Mouse (Mus musculus): Measurements from ENCODE around the gene Wbp4. TPM values are rescaled to one million over a fixed set of nuclear protein-coding genes. Genes with fewer than 3 reads are reported as not detected.

Gene Wbp4
- polyA plus RNA-seq (2021; fragmentation: Nextera tagmentation), result 23.4 and 38.9 TPM in 2 replicates
- long read RNA-seq, experiment 1, transcript Wbp4-201 (10 exons, 3,704 nt), result major isoform, 30 of 47 reads
- long read RNA-seq, experiment 1, partial matches to known transcripts, result 14 of 47 reads
- long read RNA-seq, experiment 1, other reads (novel, unspliced or antisense), result 3 of 47 reads
- long read RNA-seq, experiment 2, partial matches to known transcripts, result 59 of 75 reads
- long read RNA-seq, experiment 2, other reads (novel, unspliced or antisense), result 13 of 75 reads

DNA sequence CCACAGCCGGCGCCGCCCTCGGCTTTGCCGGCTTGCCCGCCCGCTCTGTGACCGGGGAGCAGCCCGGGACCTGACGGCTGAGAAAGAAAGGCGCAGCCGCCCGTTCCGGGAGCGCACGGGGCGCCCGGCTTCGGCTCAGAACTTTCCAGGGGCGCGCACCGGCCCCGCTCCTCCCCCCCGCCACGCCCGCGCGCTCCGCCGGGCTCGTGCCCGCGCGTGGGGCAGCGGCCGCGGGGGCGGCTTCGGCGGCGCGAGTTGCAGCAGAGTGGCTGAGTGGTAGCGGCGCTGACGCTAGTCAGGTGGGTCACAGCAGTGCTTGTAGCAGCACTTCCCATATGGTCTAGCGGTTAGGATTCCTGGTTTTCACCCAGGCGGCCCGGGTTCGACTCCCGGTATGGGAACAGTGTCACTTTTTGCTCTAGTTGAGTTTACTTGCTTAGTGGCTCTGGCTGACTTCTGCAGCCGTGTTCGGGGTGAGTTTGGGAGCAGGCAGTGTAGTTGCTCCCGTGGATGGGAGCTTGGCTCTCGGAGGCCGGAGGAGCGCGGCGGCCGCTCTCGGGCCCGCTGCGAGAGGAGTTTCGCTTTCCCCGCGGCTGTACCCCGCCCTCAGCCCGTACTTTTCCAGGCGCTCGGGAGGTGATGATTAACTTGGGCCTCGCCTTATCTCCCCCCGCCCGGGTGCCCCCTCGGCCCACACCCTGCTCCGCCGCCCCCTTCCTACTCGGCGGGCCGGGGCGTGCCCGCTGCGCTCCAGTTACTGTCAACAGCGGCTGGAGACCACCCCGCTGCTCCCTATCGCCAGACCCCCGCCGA lies at the start of gene Wbp4:
Wbp4 (minus strand) TSS at position 182 of the 813 bp plus-strand sequence.

DNA sequence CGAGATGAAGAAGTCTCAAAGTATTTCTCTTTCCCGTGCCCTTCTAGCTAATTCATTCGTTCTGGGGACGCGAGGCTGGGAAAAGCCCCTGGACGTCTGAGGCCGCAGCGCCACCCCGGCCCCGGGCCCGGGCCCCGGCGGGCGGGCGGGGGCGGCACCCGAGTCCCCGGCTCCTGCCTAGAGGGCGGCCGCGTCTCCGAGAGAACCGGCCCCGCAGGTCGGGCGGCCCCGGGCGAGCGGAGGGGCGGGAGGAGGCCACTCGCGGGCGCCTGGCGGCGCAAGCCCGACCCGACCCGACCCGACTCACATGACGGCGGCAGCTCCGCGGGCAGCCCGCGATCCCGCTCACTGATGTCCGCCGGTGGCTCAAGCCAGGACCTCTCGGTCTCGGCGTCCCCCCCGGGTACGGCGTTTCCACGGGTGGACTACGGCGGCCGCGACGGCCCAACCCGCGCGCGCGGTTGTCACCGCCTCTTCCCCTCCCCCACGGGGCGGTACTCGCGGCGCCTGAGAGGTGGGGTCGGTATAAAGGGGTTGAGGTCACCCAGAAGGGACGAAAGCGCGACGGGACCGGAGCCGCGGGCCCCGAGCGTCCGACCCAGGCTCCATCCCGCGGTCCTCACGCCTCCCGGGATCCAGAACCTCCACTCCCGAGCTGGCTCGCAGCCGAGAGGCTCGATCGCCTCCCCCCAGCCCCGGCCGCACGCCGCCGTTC lies 539 bp downstream of the Wbp4 start, which contains the start of gene Elf1:
Elf1 (plus strand) TSS at position 571 of the 715 bp plus-strand sequence.

DNA sequence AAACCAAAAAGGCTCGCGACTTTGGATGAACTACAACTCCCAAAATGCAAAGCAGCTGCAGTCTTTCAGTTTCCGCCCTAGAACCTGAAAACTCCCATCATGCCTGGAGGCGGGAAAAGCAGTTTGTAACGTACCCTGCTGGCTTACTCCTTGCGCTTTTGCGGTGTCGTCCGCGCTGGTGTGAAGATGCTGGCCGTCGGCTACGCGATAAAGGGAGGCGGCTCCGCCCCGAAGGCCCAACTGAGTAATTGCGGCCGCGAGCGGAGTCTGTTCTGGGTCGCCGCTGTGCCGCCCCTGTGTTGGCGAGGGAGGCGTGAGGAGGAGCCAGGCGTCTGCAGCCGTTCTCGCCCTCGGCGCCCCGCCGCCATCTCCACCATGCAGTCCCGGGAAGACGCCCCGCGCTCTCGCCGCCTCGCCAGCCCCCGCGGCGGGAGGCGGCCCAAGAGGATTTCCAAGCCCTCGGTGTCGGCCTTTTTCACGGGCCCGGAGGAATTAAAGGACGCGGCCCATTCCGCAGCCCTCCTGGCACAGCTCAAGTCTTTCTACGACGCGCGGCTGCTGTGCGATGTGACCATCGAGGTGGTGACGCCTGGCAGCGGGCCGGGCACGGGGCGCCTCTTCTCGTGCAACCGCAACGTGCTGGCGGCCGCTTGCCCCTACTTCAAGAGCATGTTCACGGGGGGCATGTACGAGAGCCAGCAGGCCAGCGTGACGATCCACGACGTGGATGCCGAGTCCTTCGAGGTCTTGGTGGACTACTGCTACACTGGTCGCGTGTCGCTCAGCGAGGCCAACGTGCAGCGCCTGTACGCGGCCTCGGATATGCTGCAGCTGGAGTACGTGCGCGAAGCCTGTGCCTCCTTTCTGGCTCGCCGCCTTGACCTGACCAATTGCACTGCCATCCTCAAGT lies 29.4 kb downstream of the Wbp4 start, which contains the start of gene Kbtbd6:
Kbtbd6 (plus strand) TSS at position 155 of the 910 bp plus-strand sequence.

DNA sequence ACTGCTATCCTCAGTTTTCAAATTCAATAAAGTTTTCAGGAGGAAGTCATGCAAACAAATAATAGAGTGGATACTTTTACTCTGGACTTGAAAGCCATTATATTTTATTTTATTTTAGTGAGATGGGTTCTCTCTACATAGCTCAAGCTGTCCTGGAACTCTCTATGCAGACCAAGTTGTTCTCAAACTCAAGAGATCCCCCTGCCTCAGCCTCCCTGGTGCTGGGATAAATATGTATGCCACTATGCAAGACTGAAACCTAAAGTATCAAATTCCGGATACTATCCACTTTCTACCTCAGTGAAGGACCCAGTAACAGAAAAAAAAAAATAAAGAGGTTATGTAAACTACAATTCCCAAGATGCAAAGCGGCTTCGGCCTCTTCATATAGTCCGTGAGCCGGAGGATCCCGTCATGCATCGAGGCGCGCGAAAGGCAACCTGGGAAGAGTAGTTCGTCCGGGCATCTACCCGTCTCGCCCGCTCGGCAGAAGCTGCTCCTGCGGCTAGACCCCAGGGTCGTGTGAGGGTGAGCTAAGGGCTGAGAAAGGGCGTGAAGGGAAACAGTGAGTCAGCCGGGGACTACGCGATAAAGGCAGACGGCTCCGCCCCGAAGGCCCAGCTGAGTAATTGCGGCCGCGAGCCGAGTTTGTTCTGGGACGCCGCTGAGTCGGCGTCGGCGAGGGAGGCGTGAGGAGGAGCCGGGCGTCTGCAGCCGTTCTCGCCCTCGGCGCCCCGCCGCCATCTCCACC lies 55.2 kb downstream of the Wbp4 start, which contains the start of gene Kbtbd7:
Kbtbd7 (plus strand) TSS at position 533 of the 751 bp plus-strand sequence.

Other genes with a start within 250 kb of the Wbp4 start
- not detected in 2 replicates for gene Zfp957, start 234.2 kb downstream of the Wbp4 start, polyA plus RNA-seq (2021; fragmentation: Nextera tagmentation)
- 116 and 143 TPM in 2 replicates for gene Rgcc, start 179.9 kb downstream of the Wbp4 start, polyA plus RNA-seq (2021; fragmentation: Nextera tagmentation)
- 6.0 and 6.5 TPM in 2 replicates for gene Naa16, start 90.7 kb downstream of the Wbp4 start, polyA plus RNA-seq (2021; fragmentation: Nextera tagmentation)
- gene Mtrf1, start 83.7 kb downstream of the Wbp4 start, polyA plus RNA-seq (2021; fragmentation: Nextera tagmentation), result 9.1 and 11.3 TPM in 2 replicates
- gene Kbtbd7, start 55.0 kb downstream of the Wbp4 start, polyA plus RNA-seq (2021; fragmentation: Nextera tagmentation), result 10.3 and 12.0 TPM in 2 replicates
- gene Kbtbd6, start 29.7 kb downstream of the Wbp4 start, polyA plus RNA-seq (2021; fragmentation: Nextera tagmentation), result 0.92 and 0.95 TPM in 2 replicates
- 1.4 and 2.2 TPM in 2 replicates for gene Elf1, start 326 bp downstream of the Wbp4 start, polyA plus RNA-seq (2021; fragmentation: Nextera tagmentation)
- gene Sugt1, start 106.2 kb upstream of the Wbp4 start, polyA plus RNA-seq (2021; fragmentation: Nextera tagmentation), result 107 and 162 TPM in 2 replicates
- gene Cnmd, start 180.7 kb upstream of the Wbp4 start, polyA plus RNA-seq (2021; fragmentation: Nextera tagmentation), result 1.3 and 1.6 TPM in 2 replicates

Measured in left cerebral cortex, adult 6 months (tissue).